22 mouse cellular contexts compared by ENCODE assay signal in the genomic region with DNA sequence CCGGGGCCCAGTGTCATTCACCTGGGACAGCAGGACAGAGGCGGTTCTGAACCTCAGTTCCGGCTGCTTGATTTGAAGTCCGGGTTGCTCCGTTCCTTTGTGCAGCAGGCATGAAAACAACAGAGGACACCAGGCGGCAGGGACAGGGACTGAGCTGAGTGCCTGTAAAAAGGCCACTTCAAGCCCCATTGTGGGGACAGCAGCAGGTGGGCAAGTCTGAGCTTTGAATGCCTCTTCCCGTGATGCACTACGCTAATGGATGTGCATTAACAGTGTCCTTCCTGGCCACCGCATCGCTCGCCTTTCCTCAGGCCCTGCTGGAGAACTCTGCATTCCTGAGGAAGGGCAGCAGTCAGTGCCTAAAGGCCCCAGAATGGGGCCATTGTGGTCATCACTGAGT. TPM values are rescaled to one million over a fixed set of nuclear protein-coding genes. Genes with fewer than 3 reads are reported as not detected.
DNase-seq lines count a peak whose midpoint lies in the region; ATAC-seq and TF ChIP-seq lines count a peak whose summit lies in the region.
"Had no signal": no experiment of that assay in that cellular context is flagged by ENCODE, and none has a peak within 500 bp of the region (broad histone marks: within the 10 kb centered on the region; RNA-seq: fewer than 3 reads in every experiment).

No protein-coding gene starts in this region.

- 0 out of 2 replicates have a peak overlapping the region, but pooled peaks have one; percentile 0 for H3K4me3 ChIP-seq in forebrain, embryonic 10.5 days
- no peak overlapping the region for H3K4me3 ChIP-seq in forebrain, embryonic 16.5 days (replicated peaks; ENCODE audit: low read length)
- no peak overlapping the region for H3K4me3 ChIP-seq in midbrain, postnatal 0 days (ENCODE audit: low read depth, low read length)
- no peak overlapping the region for H3K4me3 ChIP-seq in kidney, embryonic 16.5 days (ENCODE audit: low read length)
- H3K4me3 ChIP-seq: gastrocnemius, adult 2 months; heart, embryonic 15.5 days; limb, embryonic 13.5 days; liver, embryonic 15.5 days had no signal

- no peak for TF ChIP-seq CTCF in midbrain, postnatal 0 days (IDR thresholded peaks at IDR 0.05)

- WGBS in forebrain, embryonic 10.5 days: 8% methylated on average over 11 of the region's 11 CpGs
- 4% methylated on average over 11 of the region's 11 CpGs for WGBS in forebrain, embryonic 16.5 days
- 8% methylated on average over 11 of the region's 11 CpGs for WGBS in midbrain, postnatal 0 days
- WGBS in kidney, embryonic 16.5 days: 24% methylated on average over 11 of the region's 11 CpGs

- intact Hi-C loops in left cerebral cortex, postnatal 4 days (cut with DNase I): no loop called here

- no peak overlapping the region for H3K9ac ChIP-seq in forebrain, embryonic 16.5 days (replicated peaks; ENCODE audit: low read depth, low read length)
- H3K9ac ChIP-seq in midbrain, postnatal 0 days (replicated peaks; ENCODE audit: low read length, poor library complexity, severe bottlenecking): 0 out of 2 replicates have a peak overlapping the region, but pooled peaks have one; percentile 13
- H3K9ac ChIP-seq in kidney, embryonic 16.5 days (replicated peaks; ENCODE audit: low read length): no peak overlapping the region
- H3K9ac ChIP-seq: heart, embryonic 15.5 days; limb, embryonic 13.5 days; liver, embryonic 15.5 days had no signal

- ATAC-seq in forebrain, embryonic 16.5 days: no peak
- no peak for ATAC-seq in midbrain, postnatal 0 days (ENCODE audit: low FRiP score)
- no peak for ATAC-seq in kidney, embryonic 16.5 days (ENCODE audit: low FRiP score, low TSS enrichment)
- ATAC-seq: intestine, postnatal 0 days had no signal

- peaks cover 20% of the 10 kb centered on the region for H3K4me1 ChIP-seq in forebrain, embryonic 10.5 days
- no peaks in the 10 kb centered on the region for H3K4me1 ChIP-seq in forebrain, embryonic 16.5 days (replicated peaks; ENCODE audit: control insufficient read depth, insufficient read depth, low read length)
- no peaks in the 10 kb centered on the region for H3K4me1 ChIP-seq in midbrain, postnatal 0 days (ENCODE audit: insufficient read depth, low read length)
- no peaks in the 10 kb centered on the region for H3K4me1 ChIP-seq in kidney, embryonic 16.5 days (ENCODE audit: insufficient read depth, low read length)
- H3K4me1 ChIP-seq: heart, embryonic 15.5 days; limb, embryonic 13.5 days; liver, embryonic 15.5 days had no signal

- H3K9me3 ChIP-seq in forebrain, embryonic 10.5 days: no peaks in the 10 kb centered on the region
- H3K9me3 ChIP-seq in forebrain, embryonic 16.5 days (ENCODE audit: control insufficient read depth, low read length): no peaks in the 10 kb centered on the region; the same call in 1 of the 2 replicates
- H3K9me3 ChIP-seq in midbrain, postnatal 0 days (ENCODE audit: low read length): no peaks in the 10 kb centered on the region
- no peaks in the 10 kb centered on the region for H3K9me3 ChIP-seq in kidney, embryonic 16.5 days (ENCODE audit: low read length)
- H3K9me3 ChIP-seq: heart, embryonic 15.5 days; limb, embryonic 13.5 days; liver, embryonic 15.5 days had no signal

- no peak overlapping the region for H3K4me2 ChIP-seq in forebrain, embryonic 16.5 days (ENCODE audit: low read length)
- no peak overlapping the region for H3K4me2 ChIP-seq in midbrain, postnatal 0 days (ENCODE audit: low read depth, low read length, poor library complexity, severe bottlenecking)
- H3K4me2 ChIP-seq in kidney, embryonic 16.5 days (replicated peaks; ENCODE audit: low read depth, low read length): no peak overlapping the region
- H3K4me2 ChIP-seq: heart, embryonic 15.5 days; limb, embryonic 13.5 days; liver, embryonic 15.5 days had no signal

- peaks cover 34% of the 10 kb centered on the region for H3K27me3 ChIP-seq in forebrain, embryonic 10.5 days (ENCODE audit: poor library complexity, severe bottlenecking)
- no peaks in the 10 kb centered on the region for H3K27me3 ChIP-seq in forebrain, embryonic 16.5 days (replicated peaks; ENCODE audit: control insufficient read depth, insufficient read depth, low read length)
- no peaks in the 10 kb centered on the region for H3K27me3 ChIP-seq in midbrain, postnatal 0 days (ENCODE audit: insufficient read depth, low read length)
- no peaks in the 10 kb centered on the region for H3K27me3 ChIP-seq in kidney, embryonic 16.5 days (ENCODE audit: insufficient read depth, low read length)
- H3K27me3 ChIP-seq: limb, embryonic 13.5 days; liver, embryonic 15.5 days had no signal

- H3K27ac ChIP-seq in forebrain, embryonic 10.5 days: peak overlapping the region; percentile 20; the same call in 1 of the 2 replicates
- H3K27ac ChIP-seq in forebrain, embryonic 16.5 days (ENCODE audit: low read length): no peak overlapping the region
- no peak overlapping the region for H3K27ac ChIP-seq in midbrain, postnatal 0 days (ENCODE audit: low read depth, low read length)
- H3K27ac ChIP-seq in kidney, embryonic 16.5 days (ENCODE audit: low read length): no peak overlapping the region
- H3K27ac ChIP-seq: gastrocnemius, adult 2 months; heart, embryonic 15.5 days; limb, embryonic 13.5 days; liver, embryonic 15.5 days had no signal

- DNase-seq in forebrain, embryonic 10.5 days (ENCODE audit: extremely low spot score, low spot score): no peak
- peak; percentile 11 for DNase-seq in Muller cell, postnatal 12 days (ENCODE audit: inconsistent ontology term)
- DNase-seq in mesoderm, embryonic 11.5 days (ENCODE audit: low read depth, low spot score): peak; percentile 34
- no peak for DNase-seq in midbrain, postnatal 0 days (ENCODE audit: low spot score)
- DNase-seq in left cerebral cortex, postnatal 4 days: no peak
- DNase-seq in T-cell, adult 2 months (ENCODE audit: low spot score): no peak
- DNase-seq: adrenal gland, postnatal 10 days; cerebellum, adult 11-12 months; cerebellum, postnatal 36 days; gastrocnemius, adult 2 months; kidney, postnatal 25 days; layer of hippocampus, adult 9-11 months; lung, postnatal 14 days; right cerebral cortex, adult 18-20 months; thymus, postnatal 4 days had no signal

- H3K36me3 ChIP-seq in forebrain, embryonic 10.5 days (replicated peaks): no peaks in the 10 kb centered on the region
- H3K36me3 ChIP-seq in forebrain, embryonic 16.5 days (ENCODE audit: control insufficient read depth, insufficient read depth): no peaks in the 10 kb centered on the region
- no peaks in the 10 kb centered on the region for H3K36me3 ChIP-seq in midbrain, postnatal 0 days (ENCODE audit: insufficient read depth, low read length)
- no peaks in the 10 kb centered on the region for H3K36me3 ChIP-seq in kidney, embryonic 16.5 days (ENCODE audit: insufficient read depth, low read length)
- H3K36me3 ChIP-seq: heart, embryonic 15.5 days; limb, embryonic 13.5 days; liver, embryonic 15.5 days had no signal

RNA-seq across cellular contexts. Expression of a gene that starts 12.7 kb away (rescaled TPM):
- 6.1 and 9.1 TPM in 2 replicates for polyA plus RNA-seq in forebrain, embryonic 10.5 days (2016; fragmentation: Nextera tagmentation; extraction: Ambion mirVana)
- polyA plus RNA-seq in forebrain, embryonic 16.5 days (2015; fragmentation: Nextera tagmentation; extraction: Ambion mirVana): 2.9 and 4.3 TPM in 2 replicates
- 2.2 and 2.4 TPM in 2 replicates for total RNA-seq in midbrain, postnatal 0 days (2014; rRNA removed)
- 7.9 and 9.8 TPM in 2 replicates for polyA plus RNA-seq in midbrain, postnatal 0 days (2015; fragmentation: Nextera tagmentation; extraction: Ambion mirVana)
- 1 to 10 TPM; 1.6 to 1.9 TPM for total RNA-seq in left cerebral cortex, postnatal 4 days (2021)
- polyA plus RNA-seq in kidney, embryonic 16.5 days (2015; fragmentation: Nextera tagmentation; extraction: Ambion mirVana): 2.5 and 2.7 TPM in 2 replicates
- total RNA-seq: gastrocnemius, adult 2 months; hematopoietic stem cell, adult 5-6 weeks had no signal

Comparison
In these comparisons a context has a peak if more than half of its experiments do, and no peak if none do; other contexts are left out.
1. DNase-seq: peak in Muller cell, postnatal 12 days (single experiment) and mesoderm, embryonic 11.5 days (single experiment); none in forebrain, embryonic 10.5 days (single experiment), midbrain, postnatal 0 days (single experiment), left cerebral cortex, postnatal 4 days (single experiment) and T-cell, adult 2 months (single experiment).